Mouse (Mus musculus): ENCODE data around the gene Rangap1.

Rangap1 gene

DNA sequence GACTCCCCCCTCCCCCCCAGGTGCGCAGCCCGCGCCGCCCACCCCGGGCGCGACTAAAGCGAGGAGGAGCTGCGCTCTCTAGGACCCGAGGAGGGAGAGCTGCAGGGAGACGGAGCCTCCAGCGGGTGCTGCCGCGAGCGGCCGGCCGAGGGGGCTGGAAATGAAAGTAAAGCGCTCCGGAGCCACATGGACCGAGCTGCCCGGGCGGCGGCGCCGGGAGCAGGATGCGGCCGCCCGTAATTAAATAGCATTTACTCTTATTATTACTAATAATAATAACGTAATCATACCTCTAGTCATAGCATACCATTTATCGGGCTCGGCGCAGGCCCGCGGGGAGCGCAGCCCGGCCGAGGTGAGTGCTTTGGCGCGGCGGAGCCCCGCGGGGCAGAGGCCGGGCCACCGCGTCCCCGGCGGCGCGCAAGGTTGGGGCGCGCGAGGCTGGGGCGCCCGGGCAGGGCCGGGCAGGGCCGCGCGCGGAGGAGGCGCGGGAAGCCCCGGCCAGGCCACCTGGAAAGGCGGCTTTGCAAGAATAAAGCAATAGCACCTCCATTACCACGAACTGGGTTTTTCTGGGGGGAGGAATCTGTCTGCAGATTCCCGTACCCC lies at the start of gene Rangap1, which contains the start of gene Zc3h7b:
Rangap1 (minus strand) TSS at position 539 of the 609 bp plus-strand sequence.
Zc3h7b (plus strand) TSS at position 66 of the 609 bp plus-strand sequence.
- in situ Hi-C loops (cut with MboI, MseI), result no loop called here

DNA sequence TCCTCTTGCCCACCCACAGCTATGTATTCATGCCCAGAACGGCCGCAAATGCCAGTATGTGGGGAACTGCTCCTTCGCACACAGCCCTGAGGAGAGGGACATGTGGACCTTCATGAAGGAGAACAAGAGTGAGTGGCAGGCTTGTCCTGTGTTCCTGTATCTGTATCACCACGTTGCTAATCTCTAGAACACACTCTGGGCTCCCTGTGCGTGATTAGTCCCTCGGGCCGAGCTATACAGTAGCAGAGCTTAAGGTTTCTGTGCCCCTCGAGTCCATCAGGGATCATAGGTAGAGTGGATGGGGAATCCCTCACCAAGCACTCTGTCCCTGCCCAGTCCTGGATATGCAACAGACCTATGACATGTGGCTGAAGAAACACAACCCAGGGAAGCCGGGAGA lies 47.1 kb upstream of the Rangap1 start:
- in situ Hi-C loops (cut with MboI, MseI), result no loop called here

DNA sequence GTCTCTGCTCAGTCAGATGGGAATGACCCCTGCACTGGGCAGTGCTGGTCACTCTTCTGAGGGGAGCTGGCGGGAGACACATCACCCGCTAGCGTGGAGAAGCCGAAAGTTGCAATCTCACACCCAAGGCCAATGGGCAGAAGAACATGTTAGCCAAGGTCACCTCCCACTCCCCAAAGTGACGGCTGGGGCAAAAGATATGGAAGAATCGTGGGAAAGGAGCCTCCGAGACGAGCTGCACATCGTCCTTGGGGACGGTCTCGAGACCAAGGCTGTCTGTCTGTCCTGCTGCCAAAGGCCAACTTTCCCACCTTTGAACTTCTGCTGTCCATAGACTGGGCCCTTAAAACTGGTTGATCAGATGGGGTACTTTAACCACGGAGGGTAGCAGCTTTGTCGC lies 42.2 kb upstream of the Rangap1 start:
- in situ Hi-C loops (cut with MboI, MseI), result no loop called here

- in situ Hi-C loops (cut with MboI, MseI), result no loop called here
Measured at GRCm38 (mm10) chr15:81785701-81786100, 40.4 kb upstream of the Rangap1 start.

DNA sequence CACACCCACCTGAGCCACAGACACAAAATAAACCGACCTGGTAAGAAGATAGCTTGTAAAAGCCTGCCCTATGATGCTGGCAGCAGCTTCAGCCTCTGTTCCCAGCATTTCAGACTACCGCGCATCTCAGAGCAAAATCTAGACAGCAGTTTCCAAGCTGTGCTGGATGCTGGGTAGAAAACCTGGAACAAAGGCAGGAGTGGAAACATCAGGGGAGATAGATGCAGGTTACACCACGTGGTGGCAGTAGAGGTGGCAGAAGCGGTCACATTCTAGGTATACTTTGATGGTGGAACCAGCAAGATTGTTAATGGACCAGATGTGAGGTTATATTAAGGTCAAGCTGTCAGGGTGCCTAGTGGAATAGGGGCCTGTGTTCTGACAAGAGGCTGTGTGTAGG lies 39.4 kb upstream of the Rangap1 start:
- in situ Hi-C loops (cut with MboI, MseI), result no loop called here

DNA sequence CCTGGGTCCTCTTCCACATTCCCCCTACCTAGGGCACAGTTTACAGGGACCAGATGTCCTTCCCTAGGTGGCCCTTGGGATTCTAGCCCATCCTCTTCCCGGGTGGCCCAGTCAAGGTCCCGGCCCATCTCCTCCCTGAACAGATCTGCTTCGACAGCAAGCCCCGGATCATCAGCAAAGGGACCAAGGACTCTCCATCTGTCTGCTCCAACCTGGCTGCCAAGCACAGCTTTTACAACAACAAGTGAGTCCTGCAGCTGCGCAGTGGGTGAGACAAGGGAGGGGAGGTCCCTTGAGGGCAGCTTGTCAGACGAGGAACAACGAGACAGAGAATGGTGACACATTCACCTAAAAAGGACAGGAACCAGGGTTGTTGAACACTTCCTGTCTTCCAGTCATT lies 36.5 kb upstream of the Rangap1 start:
- in situ Hi-C loops (cut with MboI, MseI), result no loop called here

DNA sequence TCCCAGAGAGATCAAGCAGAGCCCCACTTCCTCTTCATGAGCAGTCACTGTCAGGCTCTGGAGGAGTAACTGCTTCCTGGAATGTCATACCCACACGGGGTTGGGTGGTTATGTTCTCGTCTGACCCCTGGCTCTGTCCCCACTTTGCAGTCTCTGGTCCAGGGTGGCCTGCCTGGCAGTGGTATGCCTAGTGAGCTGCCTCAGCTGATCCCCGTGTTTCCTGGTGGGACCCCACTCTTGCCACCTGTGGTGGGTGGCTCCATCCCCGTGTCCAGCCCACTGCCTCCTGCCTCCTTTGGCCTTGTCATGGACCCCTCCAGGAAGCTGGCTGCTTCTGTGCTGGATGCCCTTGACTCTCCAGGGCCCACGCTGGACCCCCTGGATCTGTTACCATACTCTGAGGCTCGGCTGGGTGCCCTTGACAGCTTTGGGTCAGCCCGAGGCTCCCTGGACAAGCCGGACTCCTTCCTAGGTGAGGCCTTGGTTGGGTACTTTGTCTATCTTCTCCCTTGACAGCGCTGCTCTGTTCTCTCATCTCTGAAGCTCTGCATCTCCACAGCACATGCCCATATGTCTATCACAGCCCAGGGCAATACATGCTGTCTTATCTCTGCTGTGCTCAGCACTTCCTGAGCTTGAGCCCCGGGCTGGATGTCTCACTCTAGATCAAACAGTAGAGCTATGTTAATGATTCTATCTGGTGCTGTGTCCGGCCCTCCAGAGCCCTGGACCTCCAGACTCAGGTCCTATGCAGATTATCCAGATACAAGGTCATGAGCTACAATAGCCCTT lies 31.5 kb upstream of the Rangap1 start:
- in situ Hi-C loops (cut with MboI, MseI), result no loop called here

GRCm38 (mm10) chr15:81774505-81775171 lies 29.3 kb upstream of the Rangap1 start:
- in situ Hi-C loops (cut with MboI, MseI), result no loop called here

GRCm38 (mm10) chr15:81772431-81773120 lies 27.2 kb upstream of the Rangap1 start:
- in situ Hi-C loops (cut with MboI, MseI), result no loop called here

DNA sequence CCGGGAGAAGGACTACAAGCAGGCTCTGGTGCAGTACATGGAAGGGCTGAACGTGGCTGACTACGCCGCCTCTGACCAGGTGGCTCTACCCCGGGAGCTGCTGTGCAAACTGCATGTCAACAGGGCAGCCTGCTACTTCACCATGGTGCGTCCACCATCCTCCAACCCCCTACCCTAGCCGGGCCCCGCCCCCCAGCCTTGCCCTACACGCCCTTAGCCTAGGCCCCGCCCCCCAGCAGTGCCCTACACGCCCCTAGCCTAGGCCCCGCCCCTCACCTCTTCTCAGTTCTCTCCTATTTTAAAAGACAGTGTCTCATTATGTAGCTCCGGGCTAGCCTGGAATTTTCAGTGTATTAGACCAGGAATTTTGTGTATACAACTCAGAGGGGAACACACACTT lies 23.7 kb upstream of the Rangap1 start:
- in situ Hi-C loops (cut with MboI, MseI), result no loop called here

DNA sequence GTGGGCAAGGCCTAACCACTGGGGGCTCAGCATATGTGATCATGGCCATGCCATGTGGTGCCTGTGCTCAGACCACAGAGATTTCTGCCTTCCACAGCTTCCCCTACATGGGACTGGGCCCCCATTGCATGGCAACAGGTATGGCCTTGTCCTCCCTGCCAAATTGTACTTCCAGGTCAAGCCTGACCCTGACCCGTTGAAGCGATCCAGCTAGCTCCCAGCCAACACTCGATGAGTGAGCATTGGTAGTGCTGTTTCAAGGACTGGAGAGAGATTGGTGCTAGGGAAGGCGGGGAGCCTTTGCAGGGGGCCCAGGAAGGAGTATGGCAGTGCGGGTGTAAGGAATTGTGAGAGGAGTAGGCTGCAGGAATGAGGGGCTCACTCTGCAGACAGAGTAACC lies 21.1 kb upstream of the Rangap1 start:
- in situ Hi-C loops (cut with MboI, MseI), result no loop called here

DNA sequence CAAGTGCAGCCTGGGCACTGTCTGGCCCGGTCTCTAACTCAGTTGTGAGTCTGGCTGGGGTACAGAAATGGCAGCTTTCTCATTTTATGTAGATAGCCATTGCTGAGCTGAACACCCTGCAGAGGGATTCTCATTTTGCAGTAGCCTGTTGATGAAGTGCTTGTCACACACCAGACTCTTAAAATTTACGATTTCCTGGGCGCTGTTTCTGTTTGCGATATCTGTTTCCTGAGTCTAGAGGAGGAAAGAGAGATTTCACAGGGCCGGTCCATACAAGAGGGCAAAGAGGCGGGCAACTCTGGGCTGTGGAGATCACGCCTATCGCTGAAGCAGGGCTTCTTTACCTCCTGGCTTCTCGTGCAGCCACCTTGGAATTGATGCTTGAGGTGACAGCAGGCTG lies 20.3 kb upstream of the Rangap1 start:
- in situ Hi-C loops (cut with MboI, MseI), result no loop called here

- in situ Hi-C loops (cut with MboI, MseI), result no loop called here
Measured at GRCm38 (mm10) chr15:81764573-81764972, 19.2 kb upstream of the Rangap1 start.

GRCm38 (mm10) chr15:81761959-81762358 lies 16.6 kb upstream of the Rangap1 start:
- in situ Hi-C loops (cut with MboI, MseI), result no loop called here

DNA sequence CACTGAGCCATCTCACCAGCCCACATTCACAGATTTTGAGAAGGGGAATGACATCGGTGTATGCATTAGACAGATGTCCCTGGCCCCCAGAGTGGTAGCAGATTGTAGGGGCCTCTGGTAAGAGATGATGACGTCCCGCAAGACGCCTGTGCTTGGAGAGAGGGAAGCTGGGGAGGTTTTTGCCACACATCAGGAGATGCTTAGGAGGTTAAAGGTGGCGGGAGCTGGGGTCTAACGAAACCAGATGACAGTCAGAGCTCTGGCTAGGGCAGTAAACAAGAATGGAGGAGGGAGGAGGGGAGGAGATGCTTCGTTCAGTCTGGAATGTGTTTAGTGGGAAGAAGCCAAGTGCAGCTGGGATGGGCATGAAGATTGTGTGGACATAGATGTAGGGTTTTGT lies 16.1 kb upstream of the Rangap1 start:
- in situ Hi-C loops (cut with MboI, MseI), result no loop called here

DNA sequence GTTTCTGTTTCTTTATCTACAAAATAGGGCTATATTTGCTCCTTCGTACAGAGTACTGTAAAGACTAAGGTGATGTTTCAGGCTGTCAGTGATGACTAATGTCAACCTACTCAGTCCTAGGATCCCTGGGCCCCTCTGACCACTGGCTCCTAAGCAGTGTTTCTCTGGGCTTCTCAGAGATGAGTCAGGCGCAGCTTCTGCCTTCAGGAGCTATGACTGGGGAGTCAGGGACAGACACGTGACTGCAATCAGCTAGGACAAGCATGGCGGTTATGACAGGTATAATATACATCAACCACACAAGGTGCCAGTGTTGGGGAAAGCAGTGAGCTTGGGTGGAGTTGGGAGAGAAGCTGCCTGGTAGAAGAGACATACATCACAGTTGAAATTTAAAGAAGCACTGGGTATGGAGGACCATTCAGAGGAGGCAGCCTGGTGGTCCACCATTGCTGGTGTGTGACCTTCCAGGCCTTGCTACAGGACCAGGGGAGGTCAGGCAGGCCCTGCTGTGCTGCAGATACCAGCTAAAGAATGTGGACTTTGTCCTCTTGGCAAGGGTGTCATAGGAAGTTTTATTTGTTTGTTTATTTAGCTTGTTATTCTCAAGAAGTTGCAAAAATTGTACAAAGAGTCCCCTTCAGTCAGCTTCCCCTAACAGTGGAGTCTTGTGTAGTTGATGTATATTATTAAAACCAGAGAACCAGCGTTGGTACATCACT lies 15.2 kb upstream of the Rangap1 start:
- in situ Hi-C loops (cut with MboI, MseI), result no loop called here

GRCm38 (mm10) chr15:81759542-81759941 lies 14.2 kb upstream of the Rangap1 start:
- in situ Hi-C loops (cut with MboI, MseI), result no loop called here

DNA sequence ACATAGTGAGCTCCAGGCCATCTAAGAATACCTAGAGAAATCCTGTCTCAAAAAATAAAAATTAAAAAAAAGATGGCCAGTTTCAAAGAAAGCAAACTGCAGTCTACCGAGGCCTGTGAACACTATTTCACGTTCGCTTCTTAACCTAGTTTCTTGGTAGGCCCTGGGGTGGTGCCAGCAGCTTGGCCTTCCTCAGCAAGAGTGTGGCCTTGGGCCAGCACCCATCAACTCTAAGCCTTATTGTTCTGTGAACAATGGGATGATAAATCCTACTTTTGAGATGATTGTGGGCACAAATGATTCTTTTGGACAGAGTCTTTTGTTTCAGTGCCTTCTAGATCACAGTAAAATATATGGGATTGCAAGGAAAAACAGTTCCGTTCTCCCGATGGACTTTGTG lies 13.4 kb upstream of the Rangap1 start:
- in situ Hi-C loops (cut with MboI, MseI), result no loop called here

- in situ Hi-C loops (cut with MboI, MseI), result no loop called here
Measured at GRCm38 (mm10) chr15:81753669-81754068, 8.3 kb upstream of the Rangap1 start.

GRCm38 (mm10) chr15:81749742-81750141 lies 4.4 kb upstream of the Rangap1 start:
- in situ Hi-C loops (cut with MboI, MseI), result no loop called here

GRCm38 (mm10) chr15:81745601-81746114 lies 328 bp upstream of the Rangap1 start:
- in situ Hi-C loops (cut with MboI, MseI), result no loop called here
